ENCODE assay signal across 42 mouse cellular contexts in the genomic region with DNA sequence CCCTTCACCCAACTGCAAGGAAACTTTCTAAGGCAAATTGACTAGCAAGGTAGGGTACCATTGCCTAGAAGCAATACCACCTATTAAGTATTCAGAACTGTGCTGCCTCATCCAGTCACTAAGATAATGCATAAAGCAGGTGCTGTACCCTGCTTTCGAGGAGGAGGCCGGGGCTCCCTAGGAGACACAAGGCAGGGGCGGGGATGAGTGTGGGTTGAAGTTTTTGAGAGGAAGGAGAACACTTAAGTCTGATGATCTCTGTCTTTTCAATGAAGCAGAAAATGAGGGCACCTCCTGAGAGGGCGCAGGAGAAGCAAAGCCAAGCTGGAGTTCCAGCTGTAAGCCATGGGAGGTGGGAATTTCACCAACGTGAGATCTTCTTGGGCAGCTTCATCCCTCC. TPM values are rescaled to one million over a fixed set of nuclear protein-coding genes. Genes with fewer than 3 reads are reported as not detected.
"Had no signal": no experiment of that assay in that cellular context is flagged by ENCODE, and none has a peak within 500 bp of the region (broad histone marks: within the 10 kb centered on the region; RNA-seq: fewer than 3 reads in every experiment).

No protein-coding gene starts in this region.

- DNase-seq: heart, adult 2 months; heart, postnatal 10 days; heart, postnatal 14 days; heart, postnatal 36 days; heart, postnatal 4 days; kidney, adult 11 months; kidney, adult 18-20 months; kidney, adult 8-10 months; kidney, adult 9 months; kidney, postnatal 10 days; kidney, postnatal 14 days; kidney, postnatal 25 days; kidney, postnatal 36 days; kidney, postnatal 4 days; layer of hippocampus, adult 9-11 months; layer of hippocampus, postnatal 36 days had no signal

- H3K9me3 ChIP-seq: heart, embryonic 10.5 days; heart, embryonic 12.5 days; heart, embryonic 13.5 days; heart, embryonic 15.5 days; hindbrain, embryonic 10.5 days; hindbrain, embryonic 13.5 days; hindbrain, embryonic 15.5 days; intestine, embryonic 15.5 days; kidney, embryonic 15.5 days had no signal

- H3K9ac ChIP-seq: heart, embryonic 12.5 days; heart, embryonic 13.5 days; heart, embryonic 15.5 days; hindbrain, embryonic 13.5 days; hindbrain, embryonic 14.5 days; hindbrain, embryonic 15.5 days; intestine, embryonic 15.5 days; kidney, embryonic 15.5 days had no signal

- ATAC-seq: hindbrain, embryonic 16.5 days; hindbrain, postnatal 0 days; inflammation-experienced regulatory T-cells, adult 6 months; intestine, embryonic 15.5 days; intestine, embryonic 16.5 days; intestine, postnatal 0 days had no signal

- H3K27me3 ChIP-seq: heart, embryonic 12.5 days; heart, embryonic 13.5 days; heart, embryonic 15.5 days; hindbrain, embryonic 13.5 days; hindbrain, embryonic 15.5 days; intestine, embryonic 15.5 days; kidney, embryonic 15.5 days had no signal

- H3K36me3 ChIP-seq: heart, embryonic 10.5 days; heart, embryonic 12.5 days; heart, embryonic 13.5 days; heart, embryonic 15.5 days; hindbrain, embryonic 10.5 days; hindbrain, embryonic 13.5 days; hindbrain, embryonic 15.5 days; intestine, embryonic 15.5 days; kidney, embryonic 15.5 days had no signal

- H3K27ac ChIP-seq: heart, adult 2 months; heart, embryonic 10.5 days; heart, embryonic 13.5 days; heart, embryonic 15.5 days; hindbrain, embryonic 10.5 days; hindbrain, embryonic 13.5 days; hindbrain, embryonic 14.5 days; hindbrain, embryonic 15.5 days; hindbrain, postnatal 0 days; intestine, embryonic 15.5 days; kidney, embryonic 15.5 days; kidney, postnatal 0 days; layer of hippocampus, adult 2 months had no signal

- H3K4me2 ChIP-seq: heart, embryonic 11.5 days; heart, embryonic 12.5 days; heart, embryonic 13.5 days; heart, embryonic 15.5 days; hindbrain, embryonic 13.5 days; hindbrain, embryonic 14.5 days; hindbrain, embryonic 15.5 days; intestine, embryonic 15.5 days; kidney, embryonic 15.5 days had no signal

- H3K4me1 ChIP-seq: heart, embryonic 10.5 days; heart, embryonic 12.5 days; heart, embryonic 13.5 days; heart, embryonic 15.5 days; hindbrain, embryonic 10.5 days; hindbrain, embryonic 15.5 days; intestine, embryonic 15.5 days; kidney, embryonic 15.5 days had no signal

- H3K4me3 ChIP-seq: heart, adult 2 months; heart, embryonic 10.5 days; heart, embryonic 12.5 days; heart, embryonic 13.5 days; heart, embryonic 15.5 days; hindbrain, embryonic 10.5 days; hindbrain, embryonic 13.5 days; hindbrain, embryonic 15.5 days; intestine, embryonic 15.5 days; kidney, embryonic 15.5 days; layer of hippocampus, adult 2 months had no signal

RNA-seq across cellular contexts. Expression of gene Hmgb4, which starts 1.5 kb away (rescaled TPM):
- polyA plus RNA-seq: heart, embryonic 10.5 days; heart, embryonic 11.5 days; heart, embryonic 12.5 days; heart, embryonic 13.5 days; heart, embryonic 14.5 days; heart, embryonic 15.5 days; heart, embryonic 16.5 days; heart, postnatal 0 days; hindbrain, embryonic 10.5 days; hindbrain, embryonic 11.5 days; hindbrain, embryonic 13.5 days; hindbrain, embryonic 14.5 days; hindbrain, embryonic 15.5 days; hindbrain, embryonic 16.5 days; hindbrain, postnatal 0 days; inflammation-experienced regulatory T-cells, adult 6 months; intestine, embryonic 14.5 days; intestine, embryonic 15.5 days; intestine, embryonic 16.5 days; intestine, postnatal 0 days; kidney, embryonic 14.5 days; kidney, embryonic 15.5 days; kidney, embryonic 16.5 days; kidney, postnatal 0 days; large intestine, adult 2 months had no signal
